Mouse (Mus musculus): ENCODE data around the gene Zfp219.

Zfp219 gene

DNA sequence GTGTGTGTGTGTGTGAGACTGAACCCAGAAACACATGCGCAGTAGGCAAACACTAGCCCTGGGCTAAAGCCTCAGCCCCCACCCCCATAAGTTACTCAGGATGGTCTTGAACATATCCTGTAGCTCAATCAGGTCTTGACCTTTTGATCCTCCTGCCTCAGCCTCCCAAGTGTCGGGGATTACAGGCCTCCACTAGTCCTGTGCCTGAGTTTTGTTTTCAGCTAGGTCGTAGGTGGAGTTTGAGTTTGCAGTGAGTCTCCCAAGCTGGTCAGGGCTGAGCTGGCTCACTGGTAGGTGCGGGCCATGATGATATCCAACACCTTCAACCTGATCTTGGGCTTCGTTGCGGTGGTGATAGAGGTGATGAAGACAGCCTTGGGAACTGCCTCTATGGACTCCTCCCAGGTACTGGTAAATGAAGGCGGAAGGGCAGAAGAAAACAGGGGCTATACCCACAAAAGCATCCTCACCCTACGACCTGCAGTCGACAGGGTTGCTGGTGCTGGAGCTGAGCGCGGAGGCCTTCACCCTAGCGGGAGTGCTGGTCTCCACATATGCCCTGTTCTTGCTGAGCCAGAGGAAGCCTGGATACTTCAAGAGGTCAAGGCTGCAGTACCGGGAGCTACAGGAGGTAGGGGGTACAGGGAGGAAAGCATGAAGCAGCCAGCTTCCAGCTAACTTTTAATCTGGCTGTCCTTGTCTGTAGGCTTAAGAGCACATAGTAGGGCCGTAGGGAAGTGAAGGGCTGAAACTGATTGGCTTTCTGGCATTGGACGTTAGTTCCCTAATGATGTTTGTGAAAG lies 2.1 kb downstream of the Zfp219 start:
- DNase-seq (ENCODE audit: low spot score), result no peak

GRCm38 (mm10) chr14:52017662-52018061 lies 2.9 kb downstream of the Zfp219 start:
- no peak for DNase-seq (ENCODE audit: low spot score)

- DNase-seq (ENCODE audit: low spot score), result no peak
Measured at GRCm38 (mm10) chr14:52016625-52017405, 3.7 kb downstream of the Zfp219 start.

DNA sequence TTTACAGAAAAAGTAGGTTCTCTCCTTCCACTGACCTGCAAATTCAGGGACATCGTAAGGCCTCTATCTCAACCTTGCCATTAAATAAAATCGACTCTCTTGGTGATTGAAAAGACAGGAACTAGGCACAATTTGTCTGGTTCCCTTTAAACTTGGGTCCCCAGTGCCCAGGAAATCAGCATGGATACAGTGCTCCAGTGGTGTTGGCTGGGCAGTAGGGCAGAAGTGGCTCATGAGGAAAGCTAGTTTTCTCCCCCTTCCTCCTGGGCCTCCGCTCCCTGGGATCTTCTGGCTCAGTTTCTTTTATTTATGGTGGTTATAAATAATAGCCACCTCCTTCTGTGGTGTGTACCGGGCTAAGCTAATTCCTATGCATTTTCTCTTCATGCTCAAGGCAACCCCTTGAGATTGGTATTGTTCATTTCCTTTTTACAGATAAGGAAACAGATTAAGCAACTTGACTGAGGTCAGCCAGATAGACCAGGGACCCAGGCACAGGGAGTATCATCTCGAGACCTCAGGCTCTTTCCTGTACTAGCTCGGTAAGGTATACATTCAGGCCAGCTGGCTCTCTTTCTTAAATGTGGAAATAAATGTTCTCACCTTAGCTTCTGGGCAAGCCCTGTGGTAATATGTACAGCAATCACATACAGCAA lies 5.0 kb downstream of the Zfp219 start, which contains the start of gene Tmem253:
TSS of gene Tmem253 (plus strand) at position 214 of the 656 bp plus-strand sequence.
- no peak for DNase-seq (ENCODE audit: low spot score)

- DNase-seq (ENCODE audit: low spot score), result no peak
Measured at GRCm38 (mm10) chr14:52014761-52015311, 5.7 kb downstream of the Zfp219 start.

DNA sequence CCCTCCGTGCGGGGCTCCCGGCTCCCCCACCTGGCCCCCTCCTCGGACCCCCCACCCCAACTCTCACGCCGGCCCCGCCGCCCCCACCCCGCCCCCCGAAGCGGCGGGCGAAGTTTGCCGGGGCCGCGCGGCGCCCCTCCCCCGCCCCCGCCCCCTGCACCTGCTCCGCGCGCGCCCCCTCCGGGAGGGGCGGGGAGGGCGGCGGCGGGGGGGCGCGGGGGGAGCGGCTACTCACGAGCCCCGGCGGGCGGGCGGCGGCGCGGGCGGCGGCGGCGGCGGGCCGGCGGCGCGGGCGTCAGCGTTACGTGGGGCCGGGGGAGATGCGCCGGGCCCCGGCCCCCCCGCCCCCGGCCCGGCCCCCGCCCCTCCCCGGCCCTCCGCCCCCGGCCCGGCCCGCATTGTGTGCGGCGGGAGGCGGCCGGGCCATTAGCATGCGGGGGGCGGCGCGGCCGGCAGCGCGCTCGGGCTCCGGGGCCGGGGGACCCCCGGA lies 6.2 kb downstream of the Zfp219 start:
- no peak for DNase-seq (ENCODE audit: low spot score)

DNA sequence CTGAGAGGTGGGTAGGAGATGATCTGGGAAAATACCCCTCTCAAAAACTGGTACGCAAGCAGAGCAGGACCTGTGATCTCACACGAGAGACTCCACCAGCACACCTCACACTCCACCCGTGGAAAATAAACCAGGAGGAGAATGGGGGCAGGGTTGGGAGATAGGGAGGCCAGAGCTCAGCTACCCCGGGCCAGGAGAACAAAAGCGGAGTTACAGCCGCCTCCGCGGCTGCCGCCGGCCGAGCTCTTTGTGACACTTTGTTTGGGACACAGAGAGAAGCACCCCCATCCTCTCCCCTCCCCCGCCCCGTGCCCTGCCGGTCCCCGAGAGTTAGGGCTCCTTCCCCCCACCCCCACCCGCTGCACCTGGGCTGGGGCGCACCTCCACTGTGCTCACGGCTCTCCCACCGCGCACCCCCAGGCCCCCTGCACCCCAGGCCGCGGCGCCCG lies 6.7 kb downstream of the Zfp219 start:
- DNase-seq (ENCODE audit: low spot score), result no peak

DNA sequence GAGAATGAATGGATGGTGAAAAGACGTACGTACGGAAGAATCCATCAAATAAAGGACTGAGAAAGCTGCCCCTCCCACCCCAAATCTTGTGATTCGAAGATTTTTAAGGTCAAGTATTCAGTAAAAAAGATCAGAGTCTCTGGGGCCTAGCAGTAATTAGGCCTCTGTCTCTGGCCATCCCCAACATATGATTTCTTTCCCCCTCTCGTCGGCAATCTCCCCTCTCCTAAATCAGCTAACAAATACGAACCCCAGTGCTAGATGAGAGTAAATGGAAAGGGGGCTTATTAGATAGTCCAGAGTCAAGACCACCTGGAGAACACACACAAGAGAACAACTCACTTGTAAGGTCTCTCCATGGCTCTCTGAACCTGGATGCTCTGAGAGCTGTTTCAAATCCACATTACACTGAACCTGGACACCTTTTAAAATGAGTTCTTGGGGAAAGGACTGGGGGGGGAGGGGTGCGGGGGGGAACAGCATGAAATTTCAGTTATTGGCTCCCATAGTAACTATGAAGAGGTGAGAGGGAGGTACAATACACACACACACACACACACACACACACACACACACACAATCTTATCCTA lies 7.4 kb downstream of the Zfp219 start:
- DNase-seq (ENCODE audit: low spot score), result no peak

- no peak for DNase-seq (ENCODE audit: low spot score)
Measured at GRCm38 (mm10) chr14:52012553-52012952, 8.0 kb downstream of the Zfp219 start.

DNA sequence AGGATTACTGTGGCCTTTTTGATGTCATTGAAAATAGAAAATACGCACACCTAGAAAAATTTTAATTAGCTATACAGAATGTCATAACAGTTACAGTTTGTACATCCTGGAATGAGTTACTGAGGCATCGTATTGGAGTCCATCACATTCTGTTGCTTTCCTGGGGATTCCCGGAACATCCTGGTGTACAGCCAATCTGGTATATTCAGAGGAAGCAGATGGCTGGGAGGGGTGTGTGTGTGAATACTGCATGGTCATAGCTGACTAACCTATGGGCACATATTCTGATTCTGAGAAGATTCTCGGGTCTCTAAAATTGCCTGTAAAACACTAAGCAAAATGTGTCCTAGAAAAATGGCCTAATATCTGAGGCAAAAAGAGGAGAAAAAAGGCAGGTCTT lies 8.4 kb downstream of the Zfp219 start:
- DNase-seq (ENCODE audit: low spot score), result no peak

DNA sequence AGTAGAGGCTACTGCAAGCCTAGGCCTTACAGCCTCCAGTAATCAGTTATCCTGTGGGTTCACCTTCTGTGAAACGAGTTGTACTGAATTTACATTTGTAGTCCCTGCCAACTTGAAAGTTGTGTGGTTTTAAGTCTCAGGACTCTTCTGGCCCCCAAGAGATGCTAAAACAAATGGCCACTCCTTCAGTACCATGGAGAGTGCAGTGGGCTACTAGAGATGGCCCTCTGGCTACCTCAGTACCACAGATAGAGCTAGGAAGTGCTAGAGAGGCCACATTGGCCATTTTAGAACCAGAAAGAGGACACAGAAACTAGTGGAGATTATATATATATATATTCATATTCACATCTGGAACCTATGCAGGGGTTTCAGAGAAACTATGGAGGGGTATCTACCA lies 8.8 kb downstream of the Zfp219 start:
- no peak for DNase-seq (ENCODE audit: low spot score)

- no peak for DNase-seq (ENCODE audit: low spot score)
Measured at GRCm38 (mm10) chr14:52010446-52011111, 10.0 kb downstream of the Zfp219 start.

- no peak for DNase-seq (ENCODE audit: low spot score)
Measured at GRCm38 (mm10) chr14:52009841-52010240, 10.7 kb downstream of the Zfp219 start.

DNA sequence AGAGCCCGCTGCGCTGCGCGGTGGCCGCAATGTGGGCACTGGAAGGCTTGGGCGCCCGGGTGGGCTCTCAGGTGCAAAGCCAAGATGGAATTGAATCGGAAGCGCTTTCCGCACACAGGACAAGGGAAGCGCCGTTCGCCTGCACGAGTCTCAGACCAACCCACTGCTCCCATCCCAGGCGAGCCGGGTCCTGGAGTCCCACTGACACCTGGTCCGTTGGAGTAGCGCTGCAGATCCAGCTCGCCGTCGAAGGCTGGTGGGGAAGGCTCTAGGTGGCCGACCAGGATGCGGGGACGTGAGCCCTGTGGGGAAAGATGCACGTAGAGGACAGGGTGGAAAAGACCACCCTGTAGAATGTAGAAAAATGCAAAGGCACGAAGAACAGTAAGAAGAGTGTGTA lies 11.2 kb downstream of the Zfp219 start:
- no peak for DNase-seq (ENCODE audit: low spot score)

GRCm38 (mm10) chr14:52008321-52009203 lies 12.0 kb downstream of the Zfp219 start:
- DNase-seq (ENCODE audit: low spot score), result peak; percentile 79

- DNase-seq (ENCODE audit: low spot score), result no peak
Measured at GRCm38 (mm10) chr14:52006771-52007170, 13.8 kb downstream of the Zfp219 start.

DNA sequence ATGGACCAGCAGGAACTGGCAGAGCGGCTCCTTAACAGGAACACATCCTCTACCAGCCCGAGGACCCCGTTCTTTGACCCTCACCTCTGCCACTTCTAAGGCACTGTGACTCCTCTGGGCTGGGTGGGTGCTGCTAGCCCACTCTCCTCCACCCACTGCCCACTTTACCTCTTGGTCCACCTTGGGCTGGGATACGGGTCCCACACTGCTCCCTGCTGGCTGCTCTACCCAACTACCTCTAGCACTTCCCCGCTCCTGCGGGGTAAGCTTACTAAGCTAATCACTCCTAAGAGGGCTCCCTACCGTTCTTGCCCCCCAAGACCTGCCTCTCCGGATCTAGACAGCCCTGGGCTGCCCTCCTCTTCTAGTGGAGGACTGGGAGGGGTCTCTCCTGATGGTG lies 14.3 kb downstream of the Zfp219 start:
- no peak for DNase-seq (ENCODE audit: low spot score)

DNA sequence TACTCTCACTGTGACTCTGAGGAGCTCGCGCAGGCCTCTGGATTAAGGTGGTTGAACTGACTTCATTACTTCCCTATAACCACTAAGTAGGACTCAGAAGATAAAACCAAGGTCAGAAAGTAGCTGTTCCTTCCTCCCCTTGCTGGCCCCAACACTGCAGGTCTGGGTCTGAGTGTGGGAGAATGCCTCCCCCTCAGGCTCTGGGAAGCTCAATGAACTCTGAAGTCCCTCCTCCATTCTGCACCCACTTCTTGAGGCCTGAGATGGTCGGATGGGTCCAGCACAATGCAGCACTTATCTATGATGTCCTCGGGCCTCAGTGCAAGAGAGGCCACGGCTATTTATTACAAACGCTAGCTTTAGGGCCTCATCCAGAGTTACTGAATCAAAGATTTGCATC lies 14.9 kb downstream of the Zfp219 start:
- DNase-seq (ENCODE audit: low spot score), result no peak

DNA sequence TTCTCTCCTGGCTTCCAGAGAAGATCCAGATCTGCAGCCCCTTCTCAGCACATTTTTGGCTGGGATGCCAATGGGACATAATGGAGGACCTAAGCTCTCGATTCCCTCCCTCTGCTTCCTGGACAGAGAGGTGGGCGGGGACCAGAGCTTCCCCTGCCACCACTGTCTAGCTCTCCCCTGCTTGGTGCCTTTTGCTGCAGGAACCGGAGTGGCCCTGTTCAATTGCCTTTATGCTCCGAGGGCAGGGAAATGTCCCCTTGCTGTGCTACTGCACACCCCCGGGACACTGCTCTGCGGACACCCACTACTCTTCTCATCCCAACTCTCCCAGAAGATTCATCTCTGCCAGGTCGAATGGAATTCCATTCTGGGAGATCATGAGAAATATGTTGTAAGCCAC lies 15.4 kb downstream of the Zfp219 start:
- DNase-seq (ENCODE audit: low spot score), result no peak

- no peak for DNase-seq (ENCODE audit: low spot score)
Measured at GRCm38 (mm10) chr14:52003981-52004495, 16.5 kb downstream of the Zfp219 start.
